Mouse (Mus musculus) liver, embryonic 14.5 days (tissue): Measurements from ENCODE around the gene BC067074.

Source experiments
- CTCF ChIP-seq: IDR thresholded peaks from 2 replicates; pipeline ENCODE4 v1.5.1; 2016; ENCODE audit warnings: antibody characterized with exemption, low read depth, control low read depth
- EP300 ChIP-seq: IDR thresholded peaks from 2 replicates; pipeline ENCODE4 v1.6.1; 2016; ENCODE audit warnings: antibody characterized with exemption, low read depth

GRCm38 (mm10) chr13:113425907-113426306, 132.9 kb downstream of the BC067074 start:
- TF ChIP-seq CTCF = no peak
- no peak for TF ChIP-seq EP300
